Mouse (Mus musculus): ENCODE measurements around the gene Kirrel.

DNA sequence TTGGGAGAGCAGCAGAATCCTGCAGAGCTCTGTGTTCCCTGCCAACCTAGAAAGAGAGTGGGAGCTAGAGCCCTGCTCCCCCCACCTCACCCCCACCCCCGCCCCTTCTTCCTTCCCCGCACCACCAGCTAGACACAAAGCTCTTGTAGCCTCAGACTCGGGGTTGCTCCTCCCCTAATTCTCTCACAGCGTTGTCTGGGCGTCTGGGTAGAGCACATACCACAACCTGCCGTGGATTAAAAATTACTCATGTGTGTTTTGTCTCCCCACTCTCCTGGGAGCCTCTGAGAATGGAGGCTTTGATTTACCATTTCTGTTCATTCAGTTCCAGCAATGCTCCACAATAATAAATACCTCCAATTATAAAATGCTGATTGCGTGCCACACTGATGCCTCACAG, 72.2 kb downstream of the Kirrel start:
- no peak for TF ChIP-seq POLR2A (IDR thresholded peaks at IDR 0.05; ENCODE audit: low read depth, low read length)
- TF ChIP-seq CTCF (IDR thresholded peaks at IDR 0.05; ENCODE audit: extremely low read depth, insufficient read length, insufficient replicate concordance, low read depth, low read length) = no peak

Measured in small intestine, adult 2 months (tissue).